Mouse (Mus musculus): Measurements from ENCODE around the gene Cpa3. TPM values are rescaled to one million over a fixed set of nuclear protein-coding genes. Genes with fewer than 3 reads are reported as not detected.

Gene Cpa3
- 0.18 and 0.45 TPM in 2 replicates for polyA plus RNA-seq (2015; fragmentation: Nextera tagmentation; extraction: Ambion mirVana)

DNA sequence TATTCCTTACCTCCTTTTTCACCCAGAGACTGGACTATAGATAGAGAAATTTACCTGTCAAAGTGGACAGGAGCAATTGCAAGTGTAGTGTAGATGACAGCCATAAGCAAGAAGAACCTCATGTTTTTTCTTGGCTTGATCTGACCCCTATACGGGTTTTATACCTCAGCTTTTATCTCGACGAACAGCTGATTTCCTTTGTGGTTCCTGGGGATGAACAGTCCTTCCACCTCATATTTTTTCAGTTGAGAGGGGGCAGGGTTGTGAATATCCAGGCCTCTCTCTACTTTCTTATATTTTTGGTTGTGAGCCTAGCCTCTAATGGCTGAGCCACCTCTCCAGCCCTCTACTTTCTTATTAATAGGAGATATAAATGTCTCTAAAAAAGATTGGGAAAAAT, at the start of gene Cpa3:
Gene Cpa3 (minus strand): TSS at position 132 of the 400 bp plus-strand sequence.
- H3K27ac ChIP-seq, result no peak within 1 kb of the TSS
- H3K4me1 ChIP-seq (replicated peaks), result no peaks in the 10 kb centered on the region
- no peaks in the 10 kb centered on the region for H3K27me3 ChIP-seq
- H3K36me3 ChIP-seq, result no peaks in the 10 kb centered on the region
- WGBS, result 88% methylated on average over 3 of the region's 3 CpGs
- no peak within 1 kb of the TSS for H3K4me3 ChIP-seq
- no peak within 1 kb of the TSS for H3K9ac ChIP-seq
- no peaks in the 10 kb centered on the region for H3K9me3 ChIP-seq
- no peak for ATAC-seq (ENCODE audit: low FRiP score)
- no peak within 1 kb of the TSS for H3K4me2 ChIP-seq

DNA sequence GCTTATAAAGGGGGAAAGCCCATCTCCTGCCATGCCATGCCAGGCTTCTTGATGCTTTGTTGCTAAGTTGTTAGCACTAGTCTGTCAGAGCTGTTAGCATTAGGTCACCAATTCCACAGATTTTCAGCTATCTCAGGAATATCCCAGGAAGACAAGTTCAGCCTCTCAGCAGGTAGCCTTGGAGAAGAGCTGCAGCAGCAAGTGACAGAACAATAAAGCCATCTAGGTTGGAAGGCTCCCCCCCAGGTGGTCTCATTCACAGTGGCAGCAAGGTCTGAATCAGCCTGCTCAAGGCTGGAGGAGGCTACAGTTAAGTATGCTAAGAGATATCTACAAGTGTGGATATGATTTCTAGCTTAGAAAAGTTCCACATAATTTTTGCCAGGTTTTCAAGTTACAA, 49.4 kb upstream of the Cpa3 start:
- Histone ChIP-seq H3K27me3 (no peaks in the 10 kb centered on the region), H3K4me1 (replicated peaks) (no peaks in the 10 kb centered on the region), H3K9ac (no peak overlapping the region), H3K27ac (no peak overlapping the region), H3K36me3 (no peaks in the 10 kb centered on the region), H3K4me3 (no peak overlapping the region), H3K4me2 (no peak overlapping the region), H3K9me3 (no peaks in the 10 kb centered on the region)
- ATAC-seq (ENCODE audit: low FRiP score), result no peak

DNA sequence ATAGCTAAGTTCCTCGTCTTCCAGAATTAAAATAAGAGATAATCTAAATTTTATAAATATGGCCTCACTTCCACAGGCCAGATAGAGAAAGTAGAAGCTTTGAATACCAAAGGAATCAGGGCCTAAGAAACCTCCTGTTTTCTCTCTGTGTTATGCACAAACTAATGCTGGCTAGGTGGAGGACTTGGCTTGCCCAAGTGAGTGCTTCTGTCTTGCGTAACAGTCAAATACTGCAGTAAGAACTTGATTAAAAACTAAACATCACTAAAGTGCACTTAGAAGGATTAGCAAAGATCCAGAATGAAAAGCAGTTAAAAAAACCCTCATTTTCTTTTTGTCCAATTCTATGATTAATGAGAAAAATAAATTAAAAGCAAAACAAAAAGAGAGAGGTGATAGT, 46.8 kb upstream of the Cpa3 start:
- Histone ChIP-seq H3K27ac (no peak overlapping the region), H3K27me3 (no peaks in the 10 kb centered on the region), H3K4me2 (no peak overlapping the region), H3K9me3 (no peaks in the 10 kb centered on the region), H3K4me3 (no peak overlapping the region), H3K36me3 (no peaks in the 10 kb centered on the region), H3K9ac (no peak overlapping the region), H3K4me1 (replicated peaks) (no peaks in the 10 kb centered on the region)
- 93% methylated on average over 2 of the region's 2 CpGs for WGBS
- ATAC-seq (ENCODE audit: low FRiP score), result no peak

DNA sequence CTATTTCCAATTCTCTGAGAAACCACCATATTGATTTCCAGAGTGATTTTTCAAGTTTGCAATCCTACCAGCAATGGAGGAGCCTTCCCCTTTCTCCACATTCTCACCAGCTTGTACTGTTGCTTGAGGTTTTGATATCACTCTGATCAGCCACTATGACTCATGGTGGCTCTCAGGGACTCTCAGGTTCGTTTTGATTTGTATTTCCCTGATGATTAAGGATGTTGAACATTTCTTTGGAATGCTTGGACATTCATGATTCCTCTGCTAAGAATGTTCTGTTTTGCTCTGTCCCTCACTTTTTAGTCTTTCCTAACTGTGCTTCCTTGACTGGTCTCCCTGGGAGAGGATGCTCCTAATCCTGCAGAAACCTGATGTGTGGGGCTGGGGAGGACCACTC, 39.8 kb upstream of the Cpa3 start:
- Histone ChIP-seq H3K27me3 (no peaks in the 10 kb centered on the region), H3K9me3 (no peaks in the 10 kb centered on the region), H3K4me2 (no peak overlapping the region), H3K4me3 (no peak overlapping the region), H3K4me1 (replicated peaks) (no peaks in the 10 kb centered on the region), H3K27ac (no peak overlapping the region), H3K9ac (no peak overlapping the region), H3K36me3 (no peaks in the 10 kb centered on the region)
- 73% methylated on average over 1 of the region's 1 CpGs for WGBS
- no peak for ATAC-seq (ENCODE audit: low FRiP score)

DNA sequence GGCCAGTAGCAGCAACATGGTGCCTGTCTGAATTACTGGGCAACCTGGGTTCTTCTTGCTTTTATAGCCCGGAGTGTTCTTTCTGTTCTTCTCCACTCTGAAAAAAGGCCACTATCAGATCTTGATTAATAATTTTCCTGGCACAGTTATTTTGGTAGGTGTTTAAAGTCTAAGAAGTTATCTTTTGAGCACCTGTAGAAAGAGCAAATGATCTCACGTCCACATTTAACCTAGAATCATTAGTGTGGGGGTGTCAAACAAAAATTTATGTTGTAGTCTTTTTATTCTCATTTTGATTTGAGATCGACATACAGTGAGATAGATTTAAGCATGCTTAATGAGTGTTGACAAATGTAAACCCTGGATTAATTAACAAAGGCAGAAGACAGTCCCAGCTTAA, 33.7 kb upstream of the Cpa3 start, which contains the start of gene Cpb1:
Gene Cpb1 (minus strand): TSS at position 101 of the 400 bp plus-strand sequence.
- no peaks in the 10 kb centered on the region for H3K27me3 ChIP-seq
- no peaks in the 10 kb centered on the region for H3K4me1 ChIP-seq (replicated peaks)
- no peak within 1 kb of the TSS for H3K9ac ChIP-seq
- no peaks in the 10 kb centered on the region for H3K36me3 ChIP-seq
- H3K4me2 ChIP-seq, result no peak within 1 kb of the TSS
- no peak within 1 kb of the TSS for H3K27ac ChIP-seq
- WGBS, result 92% methylated on average over 3 of the region's 3 CpGs
- H3K9me3 ChIP-seq, result no peaks in the 10 kb centered on the region
- H3K4me3 ChIP-seq, result no peak within 1 kb of the TSS
- no peak for ATAC-seq (ENCODE audit: low FRiP score)

DNA sequence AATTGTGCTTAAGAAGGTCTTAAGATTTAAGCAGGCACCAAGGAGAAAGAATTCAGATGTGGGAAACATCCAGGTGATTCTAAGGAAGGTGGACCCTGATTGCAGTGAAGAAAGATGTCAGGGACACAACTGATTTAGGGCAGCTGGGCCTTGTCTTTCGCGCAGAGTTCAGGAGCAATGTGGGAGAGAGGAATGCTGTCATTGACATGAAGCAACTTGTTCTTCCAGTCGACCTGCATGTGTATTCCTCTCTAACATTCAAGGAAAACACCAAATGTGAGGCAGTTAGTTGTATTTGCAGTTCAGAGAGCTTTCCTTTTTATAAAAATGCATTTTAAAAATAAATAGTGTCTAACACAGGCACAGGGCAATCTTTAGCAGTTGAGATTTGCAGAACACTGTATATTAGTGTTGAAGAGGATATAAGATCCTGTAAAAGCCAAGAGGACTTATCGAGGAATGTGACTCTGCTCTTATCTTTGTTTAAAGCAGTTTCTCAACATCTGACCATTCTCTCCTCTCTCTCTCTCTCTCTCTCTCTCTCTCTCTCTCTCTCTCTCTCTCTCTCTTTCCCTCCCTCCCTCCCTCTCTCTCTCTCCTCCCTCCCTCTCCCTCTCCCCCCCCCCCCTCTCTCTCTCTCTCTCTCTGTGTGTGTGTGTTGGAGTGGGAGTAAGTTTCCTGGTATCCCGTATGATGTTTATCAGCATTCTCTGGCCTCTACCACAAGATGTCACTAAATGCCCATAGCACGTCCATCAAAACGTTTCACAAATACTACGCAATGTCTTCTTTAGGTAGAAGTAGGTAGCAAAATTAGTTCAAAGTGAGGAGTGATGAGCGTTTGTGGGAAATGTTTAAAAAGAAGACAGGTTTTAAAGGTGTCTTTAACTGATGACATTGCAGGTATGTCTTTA, 12.8 kb upstream of the Cpa3 start:
- no peaks in the 10 kb centered on the region for H3K27me3 ChIP-seq
- no peak overlapping the region for H3K9ac ChIP-seq
- H3K9me3 ChIP-seq, result no peaks in the 10 kb centered on the region
- H3K4me2 ChIP-seq, result no peak overlapping the region
- H3K4me3 ChIP-seq, result no peak overlapping the region
- H3K4me1 ChIP-seq (replicated peaks), result no peaks in the 10 kb centered on the region
- H3K36me3 ChIP-seq, result no peaks in the 10 kb centered on the region
- WGBS, result 57% methylated on average over 9 of the region's 9 CpGs
- no peak overlapping the region for H3K27ac ChIP-seq
- no peak for ATAC-seq (ENCODE audit: low FRiP score)

DNA sequence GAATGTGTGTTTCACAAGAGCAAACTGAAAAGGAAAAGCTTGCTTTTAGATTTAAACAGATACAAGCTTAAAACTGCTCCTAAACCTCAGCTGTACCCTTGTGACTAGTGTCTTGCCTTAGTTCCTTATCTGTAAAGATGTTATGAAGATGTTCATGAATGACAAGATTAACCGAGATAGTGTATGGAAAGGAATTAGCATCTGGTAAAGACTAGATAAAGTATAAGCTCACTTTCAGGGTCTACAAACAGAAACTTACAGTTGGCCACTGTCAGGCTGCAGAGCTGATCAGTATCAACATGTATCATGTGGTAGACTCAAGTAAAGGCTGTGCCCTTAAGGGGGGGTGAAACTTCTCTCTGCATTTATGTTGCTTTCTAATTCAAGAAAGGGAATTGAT, 1.9 kb upstream of the Cpa3 start:
- Histone ChIP-seq H3K36me3 (no peaks in the 10 kb centered on the region), H3K4me3 (no peak overlapping the region), H3K9ac (no peak overlapping the region), H3K27me3 (no peaks in the 10 kb centered on the region), H3K9me3 (no peaks in the 10 kb centered on the region), H3K4me1 (replicated peaks) (no peaks in the 10 kb centered on the region), H3K27ac (no peak overlapping the region), H3K4me2 (no peak overlapping the region)
- ATAC-seq (ENCODE audit: low FRiP score), result no peak
- 98% methylated on average over 1 of the region's 1 CpGs for WGBS

DNA sequence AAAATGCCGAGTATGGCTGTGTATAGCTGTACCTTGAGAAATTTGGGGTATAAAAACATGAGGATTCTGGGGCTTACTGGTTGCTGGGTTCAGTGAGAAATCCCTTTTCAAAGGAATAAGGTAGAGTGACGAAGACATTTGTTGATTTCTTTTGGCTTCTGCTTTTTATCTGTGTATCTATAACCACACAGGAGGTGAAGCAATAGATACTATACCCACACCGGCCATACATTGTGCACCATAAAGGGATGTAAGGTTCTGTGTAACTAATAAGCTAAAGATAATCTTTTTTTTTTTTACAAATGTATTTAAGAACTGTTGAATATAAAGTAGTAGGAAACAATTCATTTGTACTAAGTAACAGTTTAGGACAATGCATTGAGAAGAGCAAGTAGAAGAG, 2.2 kb downstream of the Cpa3 start:
- no peaks in the 10 kb centered on the region for H3K36me3 ChIP-seq
- no peak overlapping the region for H3K27ac ChIP-seq
- H3K9me3 ChIP-seq, result no peaks in the 10 kb centered on the region
- H3K4me3 ChIP-seq, result no peak overlapping the region
- no peak overlapping the region for H3K4me2 ChIP-seq
- 90% methylated on average over 3 of the region's 3 CpGs for WGBS
- H3K9ac ChIP-seq, result no peak overlapping the region
- no peak for ATAC-seq (ENCODE audit: low FRiP score)
- no peaks in the 10 kb centered on the region for H3K4me1 ChIP-seq (replicated peaks)
- no peaks in the 10 kb centered on the region for H3K27me3 ChIP-seq

DNA sequence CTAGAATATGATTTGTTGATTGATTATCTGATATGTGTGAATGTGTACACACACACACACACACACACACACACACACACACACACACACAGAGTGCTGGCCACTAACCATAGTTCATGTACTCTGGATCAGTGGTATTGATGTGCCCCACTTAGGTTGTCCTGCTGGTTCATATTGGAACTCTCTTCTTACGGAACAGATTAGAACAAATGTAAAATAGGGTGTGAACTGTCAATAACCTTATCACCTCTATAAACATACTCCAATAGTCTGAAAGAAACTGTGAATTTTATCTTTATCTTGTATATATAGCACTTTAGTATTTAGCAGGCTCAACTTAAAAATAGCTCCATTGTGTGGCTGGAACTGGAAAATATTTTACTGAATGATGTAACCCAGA, 5.0 kb downstream of the Cpa3 start:
- Histone ChIP-seq H3K27ac (no peak overlapping the region), H3K4me3 (no peak overlapping the region), H3K4me2 (no peak overlapping the region), H3K36me3 (no peaks in the 10 kb centered on the region), H3K27me3 (no peaks in the 10 kb centered on the region), H3K9ac (no peak overlapping the region), H3K4me1 (replicated peaks) (no peaks in the 10 kb centered on the region), H3K9me3 (no peaks in the 10 kb centered on the region)
- WGBS, result 91% methylated on average over 1 of the region's 1 CpGs
- ATAC-seq (ENCODE audit: low FRiP score), result no peak

DNA sequence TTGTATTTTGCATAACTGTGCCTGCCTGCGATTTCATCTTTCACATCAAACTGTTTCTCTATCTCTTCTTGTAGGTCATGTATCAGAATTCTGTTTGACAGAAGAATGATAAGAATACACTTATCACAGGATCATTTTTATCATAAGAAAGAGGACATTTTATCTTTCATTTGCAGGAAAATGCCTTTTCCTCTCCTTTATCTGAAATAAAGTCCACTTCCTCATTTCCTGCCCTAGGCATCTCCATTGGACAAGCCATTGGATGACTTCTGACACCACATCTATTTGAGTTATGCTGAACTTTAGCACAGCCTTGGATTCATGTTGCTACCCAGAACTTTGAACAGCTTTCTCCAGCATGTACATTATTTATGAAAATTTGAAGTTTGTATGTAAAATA, 13.0 kb downstream of the Cpa3 start:
- Histone ChIP-seq H3K4me1 (replicated peaks) (no peaks in the 10 kb centered on the region), H3K27ac (no peak overlapping the region), H3K9me3 (no peaks in the 10 kb centered on the region), H3K4me3 (no peak overlapping the region), H3K4me2 (no peak overlapping the region), H3K36me3 (no peaks in the 10 kb centered on the region), H3K9ac (no peak overlapping the region), H3K27me3 (no peaks in the 10 kb centered on the region)
- no peak for ATAC-seq (ENCODE audit: low FRiP score)
- WGBS, result 92% methylated on average over 1 of the region's 1 CpGs

DNA sequence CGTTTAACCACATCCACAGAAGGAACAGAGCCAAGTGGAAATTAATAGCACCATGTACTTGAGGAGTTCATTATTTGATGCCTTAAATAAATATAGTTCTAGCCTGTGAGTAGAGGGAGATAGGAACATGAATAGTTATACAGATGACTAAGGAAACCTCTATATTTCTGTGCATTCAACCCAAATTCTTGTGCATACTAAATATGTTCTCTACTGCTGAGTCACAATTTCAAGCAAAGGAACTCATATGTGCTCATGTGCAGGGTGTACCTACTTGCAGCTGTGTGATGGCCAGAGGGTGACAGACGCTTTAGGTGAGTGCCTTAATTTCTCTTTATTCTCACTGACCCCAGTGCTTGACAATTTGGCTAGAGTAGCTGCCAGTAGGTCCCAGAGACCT, 16.6 kb downstream of the Cpa3 start:
- Histone ChIP-seq H3K9me3 (no peaks in the 10 kb centered on the region), H3K4me1 (replicated peaks) (no peaks in the 10 kb centered on the region), H3K27ac (no peak overlapping the region), H3K4me3 (no peak overlapping the region), H3K4me2 (no peak overlapping the region), H3K9ac (no peak overlapping the region), H3K27me3 (no peaks in the 10 kb centered on the region), H3K36me3 (no peaks in the 10 kb centered on the region)
- ATAC-seq (ENCODE audit: low FRiP score), result no peak
- 90% methylated on average over 2 of the region's 2 CpGs for WGBS

DNA sequence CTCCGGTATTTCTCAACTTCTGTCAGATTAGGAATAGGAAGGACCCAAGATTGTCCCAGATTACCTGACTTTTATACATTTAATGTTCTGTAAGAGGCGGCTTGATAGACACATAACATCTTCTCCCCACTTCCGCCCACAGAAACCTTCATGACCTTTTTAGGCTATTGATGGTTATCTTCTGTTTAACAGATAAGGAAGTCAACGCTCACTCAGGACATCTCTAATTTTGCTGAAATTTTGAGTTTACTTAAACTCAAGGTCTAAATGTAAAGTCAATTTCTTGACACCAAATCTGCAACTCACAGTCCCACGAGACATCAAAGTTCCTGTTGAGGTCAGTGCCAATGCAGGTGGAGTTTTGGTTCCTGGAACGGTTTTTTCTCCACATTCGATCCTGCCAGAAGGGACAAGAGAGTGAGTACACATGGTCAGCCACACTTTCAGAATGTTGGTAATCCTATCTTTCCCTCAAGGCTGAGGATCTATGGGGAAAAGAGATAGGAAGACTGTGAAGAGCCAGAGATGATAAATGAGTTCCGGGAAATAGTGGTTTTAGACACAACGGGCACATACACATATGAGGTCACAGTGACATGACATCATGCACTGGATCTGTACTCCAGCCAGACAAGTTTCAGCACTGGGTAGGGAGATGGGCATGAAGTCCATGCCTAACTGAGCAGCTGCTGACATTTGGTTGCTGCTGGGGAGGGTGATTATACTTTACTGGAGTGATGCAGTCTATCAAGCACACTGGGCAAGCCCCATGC, 18.9 kb downstream of the Cpa3 start:
- Histone ChIP-seq H3K9ac (no peak overlapping the region), H3K4me1 (replicated peaks) (no peaks in the 10 kb centered on the region), H3K4me3 (no peak overlapping the region), H3K9me3 (no peaks in the 10 kb centered on the region), H3K36me3 (no peaks in the 10 kb centered on the region), H3K27me3 (no peaks in the 10 kb centered on the region), H3K4me2 (no peak overlapping the region), H3K27ac (no peak overlapping the region)
- 94% methylated on average over 9 of the region's 9 CpGs for WGBS
- ATAC-seq (ENCODE audit: low FRiP score), result no peak

DNA sequence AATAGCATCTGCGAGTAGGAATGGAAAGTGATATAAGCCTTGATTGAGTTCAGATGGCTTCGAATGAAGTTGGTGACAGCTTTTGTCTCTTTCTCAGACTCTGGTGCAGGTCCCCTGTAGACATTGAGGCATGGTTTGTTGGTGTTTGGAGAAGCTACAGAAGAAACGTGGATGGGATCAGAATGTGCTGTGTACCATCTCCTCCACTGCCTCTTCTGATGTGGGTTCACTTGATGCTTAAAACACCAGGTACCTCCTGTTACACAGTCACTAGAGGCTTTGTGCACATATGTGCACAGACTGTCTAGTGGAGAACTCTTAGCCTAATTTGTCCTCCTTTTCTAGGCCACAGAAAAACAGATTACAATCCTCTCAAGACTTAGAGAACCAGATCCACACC, 19.8 kb downstream of the Cpa3 start:
- Histone ChIP-seq H3K4me3 (no peak overlapping the region), H3K4me1 (replicated peaks) (no peaks in the 10 kb centered on the region), H3K27ac (no peak overlapping the region), H3K4me2 (no peak overlapping the region), H3K9ac (no peak overlapping the region), H3K9me3 (no peaks in the 10 kb centered on the region), H3K36me3 (no peaks in the 10 kb centered on the region), H3K27me3 (no peaks in the 10 kb centered on the region)
- no peak for ATAC-seq (ENCODE audit: low FRiP score)
- WGBS, result 79% methylated on average over 3 of the region's 3 CpGs

All from hindbrain, embryonic 13.5 days (tissue).